Mouse (Mus musculus): ENCODE results near the gene Sfxn5. TPM values are rescaled to one million over a fixed set of nuclear protein-coding genes. Genes with fewer than 3 reads are reported as not detected.

The Sfxn5 gene
- polyA plus RNA-seq, 1 experiment = 164 TPM

DNA sequence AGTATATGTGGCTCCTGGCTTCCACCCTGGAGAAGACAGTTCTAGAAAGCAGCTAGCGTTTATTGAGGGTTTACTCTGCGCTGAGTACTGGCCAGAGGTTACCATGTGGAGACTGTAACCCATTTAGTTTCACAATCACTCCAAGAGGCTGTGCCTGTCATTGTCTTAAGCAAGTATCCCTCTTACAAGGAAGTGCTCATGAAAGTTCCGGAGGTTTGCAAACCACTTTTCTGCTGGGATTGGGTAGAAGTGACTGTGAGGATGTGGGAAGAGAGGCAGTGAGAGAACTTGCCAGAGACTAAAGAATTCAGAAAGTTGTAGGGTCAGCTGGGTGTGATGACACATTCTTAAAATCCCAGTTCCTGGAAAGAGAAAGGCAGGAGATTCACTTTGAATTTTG is 149.3 kb downstream of the Sfxn5 start:
- Histone ChIP-seq H3K4me3 (ENCODE audit: insufficient read depth, low read length) (no peak overlapping the region), H3K4me1 (ENCODE audit: control insufficient read depth, insufficient read depth, low read length) (no peaks in the 10 kb centered on the region), H3K27ac (ENCODE audit: insufficient read depth, low read length) (no peak overlapping the region)
- TF ChIP-seq CTCF (IDR thresholded peaks at IDR 0.05; ENCODE audit: extremely low read depth, insufficient read depth, low read length) (no peak), POLR2A (IDR thresholded peaks at IDR 0.05; ENCODE audit: extremely low read depth, insufficient read depth, low read length) (no peak)

DNA sequence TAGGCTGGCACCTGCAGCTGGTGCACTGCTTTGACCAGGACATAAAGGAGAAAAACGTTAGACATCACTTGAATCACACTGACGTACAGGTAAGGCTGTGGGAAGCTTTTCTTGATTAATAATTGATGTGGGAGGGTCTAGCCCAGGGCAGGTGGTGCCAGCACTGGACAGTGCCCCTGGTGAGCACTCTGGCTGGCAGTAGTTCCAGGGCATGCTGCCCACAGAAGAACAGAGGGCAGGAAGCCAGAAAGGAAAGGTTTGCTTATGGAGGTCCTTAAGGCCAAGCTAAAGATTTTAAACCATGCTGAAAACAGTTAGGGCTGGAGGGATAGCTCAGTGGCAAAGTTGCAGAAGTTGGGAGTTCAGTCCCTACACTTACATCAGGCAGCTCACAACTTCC is 153.2 kb downstream of the Sfxn5 start:
- H3K27ac ChIP-seq (ENCODE audit: insufficient read depth, low read length) = no peak overlapping the region
- H3K4me1 ChIP-seq (ENCODE audit: control insufficient read depth, insufficient read depth, low read length) = no peaks in the 10 kb centered on the region
- no peak overlapping the region for H3K4me3 ChIP-seq (ENCODE audit: insufficient read depth, low read length)
- no peak for TF ChIP-seq POLR2A (IDR thresholded peaks at IDR 0.05; ENCODE audit: extremely low read depth, insufficient read depth, low read length)
- TF ChIP-seq CTCF (IDR thresholded peaks at IDR 0.05; ENCODE audit: extremely low read depth, insufficient read depth, low read length) = no peak

DNA sequence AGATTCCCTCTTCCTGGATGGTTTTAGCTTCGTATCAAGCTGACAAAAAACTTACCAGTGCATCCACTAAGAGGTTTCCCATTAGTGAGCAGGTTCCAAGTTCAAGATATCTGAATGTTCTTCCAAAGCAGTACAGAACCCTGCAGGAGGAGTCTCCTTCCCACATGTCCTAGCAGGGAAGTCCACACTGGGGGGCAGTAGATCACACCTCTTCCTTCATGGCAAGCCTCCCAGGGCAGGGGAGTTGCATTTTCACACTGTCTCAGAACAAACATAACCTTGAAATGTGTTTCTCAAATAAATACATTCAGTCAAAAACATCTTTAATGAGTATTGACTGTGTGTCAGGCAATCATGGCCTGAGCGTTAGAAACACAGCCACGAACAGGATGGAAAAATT is 153.7 kb downstream of the Sfxn5 start:
- Histone ChIP-seq H3K4me1 (ENCODE audit: control insufficient read depth, insufficient read depth, low read length) (no peaks in the 10 kb centered on the region), H3K4me3 (ENCODE audit: insufficient read depth, low read length) (no peak overlapping the region), H3K27ac (ENCODE audit: insufficient read depth, low read length) (no peak overlapping the region)
- TF ChIP-seq CTCF (IDR thresholded peaks at IDR 0.05; ENCODE audit: extremely low read depth, insufficient read depth, low read length) (0 out of 2 replicates have a peak, but pooled peaks have one; percentile 16), POLR2A (IDR thresholded peaks at IDR 0.05; ENCODE audit: extremely low read depth, insufficient read depth, low read length) (no peak)

DNA sequence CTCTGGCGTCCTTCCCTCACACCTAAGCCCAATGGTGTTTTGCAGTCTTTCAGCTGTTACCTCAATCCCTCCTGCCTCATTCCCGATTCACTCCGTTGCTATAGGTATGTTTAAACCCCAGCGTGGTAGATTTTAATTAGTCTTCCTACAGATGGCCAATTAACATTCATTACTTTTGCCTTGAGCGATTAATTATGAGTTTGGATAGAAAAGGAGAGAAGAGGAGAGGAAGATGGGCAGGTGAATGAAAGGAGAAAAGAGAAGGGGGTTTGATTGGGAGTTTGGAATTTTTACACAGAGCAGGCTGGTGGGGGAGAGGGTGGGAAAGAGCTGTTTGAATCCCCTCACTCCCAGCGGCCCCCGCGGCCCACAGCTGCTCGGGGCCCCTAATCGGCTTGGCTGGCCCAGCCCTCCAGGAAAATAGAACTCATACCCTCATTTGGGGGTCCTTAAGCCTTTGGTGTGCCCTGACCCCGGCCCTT is 167.7 kb downstream of the Sfxn5 start:
- TF ChIP-seq POLR2A (IDR thresholded peaks at IDR 0.05; ENCODE audit: extremely low read depth, insufficient read depth, low read length) (no peak), CTCF (IDR thresholded peaks at IDR 0.05; ENCODE audit: extremely low read depth, insufficient read depth, low read length) (no peak)
- Histone ChIP-seq H3K4me3 (ENCODE audit: insufficient read depth, low read length) (no peak overlapping the region), H3K4me1 (ENCODE audit: control insufficient read depth, insufficient read depth, low read length) (0 out of 2 replicates have a peak, but pooled peaks cover 2% of the 10 kb centered on the region), H3K27ac (ENCODE audit: insufficient read depth, low read length) (no peak overlapping the region)

Other genes starting within 250 kb of the Sfxn5 start
- 15.3 and 18.5 TPM in 2 replicates for gene Spr, start 195.7 kb downstream of the Sfxn5 start, polyA plus RNA-seq (2012; rRNA removed)
- gene Emx1, start 146.0 kb downstream of the Sfxn5 start, polyA plus RNA-seq (2012; rRNA removed) = 46.4 and 51.2 TPM in 2 replicates
- 46.6 and 48.5 TPM in 2 replicates for gene Rab11fip5, start 41.2 kb upstream of the Sfxn5 start, polyA plus RNA-seq (2012; rRNA removed)
- not detected in 2 replicates for gene Noto, start 90.5 kb upstream of the Sfxn5 start, polyA plus RNA-seq (2012; rRNA removed)
- 66.9 and 79.9 TPM in 2 replicates for gene Smyd5, start 98.6 kb upstream of the Sfxn5 start, polyA plus RNA-seq (2012; rRNA removed)
- gene Cct7, start 118.1 kb upstream of the Sfxn5 start, polyA plus RNA-seq (2012; rRNA removed) = 181 and 187 TPM in 2 replicates
- gene Pradc1, start 118.5 kb upstream of the Sfxn5 start, polyA plus RNA-seq (2012; rRNA removed) = 44.0 and 47.4 TPM in 2 replicates
- gene Fbxo41, start 169.6 kb upstream of the Sfxn5 start, polyA plus RNA-seq (2012; rRNA removed) = 57.6 and 61.5 TPM in 2 replicates
- gene Egr4, start 180.2 kb upstream of the Sfxn5 start, polyA plus RNA-seq (2012; rRNA removed) = 30.9 and 47.9 TPM in 2 replicates

Data from cortical plate, adult 2 months (tissue).